Mouse (Mus musculus): ENCODE results near the gene Pmepa1. TPM values are rescaled to one million over a fixed set of nuclear protein-coding genes. Genes with fewer than 3 reads are reported as not detected.

Pmepa1 gene
- total RNA-seq, 2 experiments from 2014 or later, result 61.8 to 63.4 TPM

DNA sequence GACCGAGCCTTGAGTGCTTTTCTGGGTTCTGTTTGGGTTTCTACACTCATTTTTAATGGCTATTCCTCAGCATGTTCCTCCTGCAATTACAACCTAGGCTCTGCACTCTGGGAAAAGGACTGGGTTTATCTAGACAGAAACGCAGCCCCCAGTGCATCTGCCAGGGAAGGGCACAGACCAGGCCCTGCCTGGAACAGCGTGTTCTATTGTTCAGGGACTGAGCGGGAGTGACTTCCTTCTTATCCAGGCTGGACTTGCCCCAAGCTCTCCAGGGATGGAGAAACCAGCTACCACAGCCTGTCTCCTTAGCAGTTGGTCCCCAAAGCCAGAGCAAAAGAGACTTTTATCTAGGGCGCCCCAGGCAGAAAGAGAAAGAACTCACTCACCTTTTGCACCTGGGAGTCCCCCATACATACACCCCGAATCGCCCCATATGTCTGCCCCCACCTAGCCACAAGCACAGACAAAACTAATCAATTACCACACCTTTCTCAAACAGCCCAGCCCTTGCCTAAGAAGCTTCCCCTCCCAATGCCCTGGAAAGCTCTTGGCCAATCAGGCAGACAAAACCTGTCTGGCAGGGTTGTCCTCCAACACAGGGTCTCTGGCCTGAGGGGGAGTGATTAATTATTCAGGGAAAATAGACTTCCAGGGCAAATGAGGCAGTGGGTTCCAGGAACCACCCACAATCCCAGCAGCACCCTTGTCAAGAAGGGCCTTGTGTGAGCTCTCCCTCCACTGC lies 20.4 kb downstream of the Pmepa1 start:
- no peak for DNase-seq (ENCODE audit: low spot score in 2 of 2)

DNA sequence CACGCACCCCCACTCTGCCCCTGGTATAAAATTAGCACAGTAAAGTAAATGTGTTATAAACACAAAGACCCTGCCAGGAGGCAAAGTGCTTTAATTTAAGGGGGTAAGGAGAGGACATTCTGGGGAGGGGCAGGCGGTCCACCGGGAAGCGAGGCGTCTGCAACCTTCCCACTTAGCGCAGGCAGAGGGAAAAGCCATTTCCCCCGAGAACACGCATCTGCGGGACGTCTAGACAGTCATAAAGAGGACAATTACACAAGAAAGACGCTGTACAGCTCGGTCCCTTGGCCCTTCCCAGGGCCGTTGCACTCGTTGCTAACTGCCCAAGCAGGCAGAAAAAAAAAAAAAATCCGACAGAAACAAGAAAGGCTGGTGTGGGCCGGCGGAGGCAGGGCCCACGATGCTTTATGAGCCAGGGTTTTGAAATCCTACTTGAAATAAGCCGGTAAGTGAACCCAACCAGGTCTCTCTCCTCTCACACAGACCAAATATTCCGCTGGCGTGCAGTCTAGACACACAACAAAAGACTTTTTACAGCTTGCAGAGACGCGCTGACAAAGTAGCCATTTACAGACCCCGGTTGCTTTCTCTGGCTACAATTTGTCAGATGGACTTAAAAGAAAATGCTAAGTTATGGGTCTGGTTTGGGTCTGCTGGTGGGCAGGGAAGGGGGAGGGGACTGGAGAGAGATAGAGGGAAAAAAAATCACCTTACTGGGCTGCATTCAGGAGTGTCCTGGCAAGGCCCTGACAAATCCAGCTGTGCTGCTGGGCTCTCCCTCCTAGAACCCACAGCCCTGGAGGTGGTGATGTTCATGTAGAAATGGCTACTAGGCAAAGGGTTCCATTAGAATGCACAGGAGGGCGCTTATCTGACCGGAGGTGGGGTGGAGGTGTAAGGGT lies 22.3 kb downstream of the Pmepa1 start:
- DNase-seq (ENCODE audit: low spot score in 2 of 2), result no peak

DNA sequence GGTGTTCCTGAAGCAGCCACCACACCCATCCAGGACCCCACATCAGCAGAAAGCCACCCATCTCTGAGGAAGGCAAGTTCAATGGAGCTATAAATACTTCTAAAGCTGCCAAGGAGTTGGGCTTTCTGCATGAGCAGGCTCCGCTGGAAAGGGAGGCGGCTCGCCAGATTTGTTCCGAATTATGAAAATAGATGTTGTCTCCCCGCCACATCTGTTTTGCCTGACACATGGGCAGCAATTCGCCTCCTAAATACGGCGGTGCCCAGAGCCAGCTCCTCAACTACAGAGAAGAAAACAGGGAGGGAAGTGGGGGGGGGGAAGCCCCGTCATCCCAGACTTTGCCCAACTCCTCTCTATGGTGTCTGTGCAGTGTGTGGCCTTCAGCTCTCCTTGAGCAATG lies 24.7 kb downstream of the Pmepa1 start:
- DNase-seq (ENCODE audit: low spot score in 2 of 2), result no peak

DNA sequence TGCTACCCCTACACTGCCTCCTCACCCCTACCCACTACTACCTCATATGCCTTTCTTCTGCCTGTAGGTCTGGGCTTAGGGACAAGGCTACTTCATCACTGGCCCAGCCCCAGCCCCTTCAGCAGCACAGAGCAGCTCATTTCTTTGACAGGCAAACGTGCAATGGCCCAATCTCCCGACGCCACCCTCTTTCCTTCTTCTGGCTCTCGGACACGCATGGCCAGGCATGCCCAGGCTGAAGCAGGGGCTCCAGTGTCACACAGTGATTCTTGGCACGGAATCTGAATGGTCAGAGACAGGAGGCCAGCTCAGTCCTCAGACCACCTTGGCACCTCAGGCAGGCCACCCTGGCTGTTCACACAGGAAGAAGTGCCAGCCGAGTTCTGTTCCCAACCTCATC lies 25.2 kb downstream of the Pmepa1 start:
- no peak for DNase-seq (ENCODE audit: low spot score in 2 of 2)

DNA sequence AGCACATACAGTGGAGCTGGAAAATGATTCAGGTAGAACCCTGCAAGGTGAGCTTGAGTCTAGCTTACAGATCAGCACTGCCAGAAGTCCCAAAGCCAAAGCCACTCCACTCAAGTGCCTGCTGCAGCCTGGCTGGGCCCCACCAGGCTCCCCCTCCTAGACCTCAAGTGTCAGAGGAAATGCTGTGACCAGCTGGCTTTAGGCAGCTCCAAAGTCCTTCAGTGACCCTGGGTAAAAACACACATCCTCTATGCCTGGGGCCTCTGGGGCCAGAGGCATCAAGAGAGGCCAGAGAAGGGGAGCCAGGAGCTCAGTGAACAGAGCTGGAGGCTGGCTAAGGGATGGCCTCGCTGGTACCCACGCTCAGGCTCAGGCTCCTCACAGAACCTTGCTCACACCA lies 25.9 kb downstream of the Pmepa1 start:
- no peak for DNase-seq (ENCODE audit: low spot score in 2 of 2)

DNA sequence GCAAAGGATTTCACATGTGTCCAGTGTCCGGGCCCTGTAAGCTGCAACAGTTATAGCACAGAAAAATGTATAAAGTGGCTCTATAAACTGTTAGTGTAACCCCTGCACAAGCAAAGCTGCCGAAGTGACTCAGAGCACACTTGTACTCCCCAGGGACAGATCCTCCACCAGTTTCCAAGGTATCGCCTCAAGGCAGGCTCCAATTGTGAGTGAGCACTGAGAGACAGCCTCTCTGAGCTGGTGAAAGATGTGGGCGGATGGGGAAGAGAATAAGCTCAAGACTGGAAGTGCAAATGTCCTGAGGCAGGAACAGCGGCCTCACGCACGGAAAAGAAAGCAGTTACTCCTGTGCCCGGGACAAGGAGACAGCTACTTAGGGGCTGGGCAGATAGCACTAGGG lies 26.4 kb downstream of the Pmepa1 start:
- DNase-seq (ENCODE audit: low spot score in 2 of 2), result no peak

DNA sequence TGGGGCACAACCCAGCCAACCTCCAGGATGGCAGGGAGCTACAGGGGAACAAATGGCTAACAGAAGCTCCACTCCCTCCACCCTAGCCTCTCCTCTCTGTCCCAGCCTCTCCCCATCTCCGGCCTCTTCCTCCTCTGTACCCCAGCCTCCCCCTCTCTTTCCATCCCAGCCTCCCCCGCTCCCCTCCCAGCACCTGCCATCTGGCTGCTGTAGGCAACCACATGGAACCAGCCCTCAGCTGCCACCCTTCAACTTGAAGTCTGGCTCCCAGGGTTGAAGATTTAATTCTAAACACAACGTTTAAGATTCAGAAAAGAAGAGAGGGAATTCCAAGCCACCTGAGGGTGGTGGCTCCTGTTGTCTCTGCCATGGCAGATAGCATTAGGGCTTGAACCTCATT lies 26.9 kb downstream of the Pmepa1 start:
- DNase-seq (ENCODE audit: low spot score in 2 of 2), result no peak

DNA sequence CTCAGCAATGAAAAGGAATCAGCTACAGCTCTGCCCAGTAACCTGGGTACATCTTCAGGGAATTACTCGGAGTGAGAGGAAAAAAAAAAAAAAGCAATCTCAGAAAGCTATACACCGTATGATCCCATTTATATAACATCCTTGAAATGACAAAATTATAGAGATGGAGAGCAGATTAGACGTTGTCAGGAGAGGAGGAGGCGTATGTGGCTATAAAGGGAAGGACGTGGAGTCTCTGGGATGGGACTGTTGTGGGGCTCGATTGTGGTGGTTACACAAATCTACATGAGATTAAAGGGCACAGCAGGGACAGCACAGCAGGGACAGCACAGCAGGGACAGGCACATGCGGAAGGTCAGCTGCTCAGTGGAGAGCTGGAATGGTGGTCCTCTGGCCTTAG lies 27.5 kb downstream of the Pmepa1 start:
- no peak for DNase-seq (ENCODE audit: low spot score in 2 of 2)

DNA sequence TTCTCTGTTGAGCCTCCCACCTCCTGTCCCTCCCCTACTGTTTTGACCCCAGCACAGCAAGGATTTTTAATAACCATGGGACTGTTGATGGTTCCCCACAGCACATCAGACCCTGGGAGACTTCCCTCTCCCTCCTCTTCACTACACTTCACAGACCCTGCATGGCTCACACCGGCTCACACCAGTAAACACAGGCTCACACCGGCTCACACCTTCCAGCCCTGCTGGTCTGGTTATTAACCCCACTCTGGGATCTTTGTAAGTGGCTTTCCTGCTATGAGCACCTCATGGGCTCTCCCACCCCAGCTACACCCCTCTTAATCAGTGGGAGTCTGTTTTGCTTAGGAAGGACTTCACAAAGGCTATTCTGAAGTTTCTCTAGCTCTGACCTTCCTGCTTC lies 28.4 kb downstream of the Pmepa1 start:
- no peak for DNase-seq (ENCODE audit: low spot score in 2 of 2)

DNA sequence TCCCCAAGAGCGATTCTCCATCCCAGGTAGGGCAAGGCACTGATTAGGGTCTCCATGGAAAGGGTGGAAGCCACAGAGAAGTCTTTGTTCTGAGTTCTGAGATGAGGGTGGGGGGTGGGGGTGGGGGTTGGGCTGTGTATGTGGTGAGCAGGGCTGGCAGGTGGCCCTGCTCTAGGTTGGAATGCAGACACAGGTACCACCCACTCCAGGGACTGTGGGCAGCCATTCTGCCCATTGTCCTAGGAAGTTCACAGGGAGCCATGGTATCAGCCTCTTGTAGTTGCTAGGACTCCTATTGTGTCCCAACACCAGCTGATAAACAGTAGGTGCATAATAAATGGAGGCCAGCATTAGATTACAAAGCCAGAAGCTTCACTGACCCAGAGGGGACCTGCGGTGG lies 29.1 kb downstream of the Pmepa1 start:
- DNase-seq (ENCODE audit: low spot score in 2 of 2), result no peak

DNA sequence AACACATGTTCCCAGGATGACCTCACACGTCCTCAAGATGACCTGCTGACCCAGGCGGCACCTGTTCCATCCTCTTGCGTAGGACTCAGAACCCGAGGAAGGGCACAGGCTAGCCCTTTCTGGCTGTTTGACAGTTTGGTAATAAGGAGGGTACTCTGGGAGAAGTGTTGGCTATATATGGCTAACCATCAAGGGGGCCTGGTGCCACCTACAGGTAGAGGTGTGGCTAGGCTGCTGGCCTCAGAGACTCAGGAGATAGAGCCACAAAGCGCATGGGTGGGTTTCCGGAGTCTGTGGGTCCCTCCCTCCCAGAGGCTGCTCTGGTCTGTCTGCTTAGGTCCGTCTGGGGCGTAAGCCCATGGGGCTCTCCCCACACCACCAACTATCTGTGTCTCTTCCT lies 29.6 kb downstream of the Pmepa1 start:
- DNase-seq (ENCODE audit: low spot score in 2 of 2), result no peak

DNA sequence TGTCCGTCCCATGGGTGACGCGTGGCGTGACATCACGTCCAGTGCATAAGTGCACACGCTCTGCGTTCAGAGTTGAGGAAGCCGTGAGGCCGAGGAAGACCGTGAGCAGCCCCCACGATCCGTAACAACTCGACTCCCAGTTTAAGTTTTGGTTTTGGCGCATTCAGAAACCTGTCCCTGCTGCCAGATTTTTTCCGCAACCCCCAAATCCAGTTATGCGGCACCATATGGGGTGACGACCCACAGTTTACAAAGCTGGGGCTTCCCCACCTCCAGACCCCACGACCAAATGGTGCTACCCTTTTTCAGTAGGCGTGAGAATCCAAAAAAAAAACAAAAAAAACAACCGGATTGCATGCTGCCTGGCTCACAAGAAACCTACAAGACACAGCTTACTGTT lies 31.1 kb downstream of the Pmepa1 start:
- DNase-seq (ENCODE audit: low spot score in 2 of 2), result no peak

DNA sequence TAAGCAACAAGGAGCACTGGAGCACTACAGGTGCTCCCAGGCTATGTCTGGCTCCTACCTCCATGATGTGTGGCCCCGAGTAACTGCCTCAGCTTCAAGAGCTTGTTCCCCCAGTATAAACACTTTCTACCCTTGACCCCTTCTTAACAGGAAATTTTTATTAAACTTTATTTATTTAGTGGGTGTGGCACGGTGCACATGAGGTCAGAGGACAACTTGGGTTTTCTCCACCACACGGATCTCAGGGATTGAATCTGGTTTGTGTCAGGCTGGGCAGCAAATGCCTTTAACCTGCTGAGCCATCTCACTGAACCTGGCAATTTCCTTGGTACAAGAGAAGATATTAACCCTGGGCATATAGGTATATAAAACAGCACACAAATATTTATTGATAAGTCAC lies 32.2 kb downstream of the Pmepa1 start:
- DNase-seq (ENCODE audit: low spot score in 2 of 2), result no peak

DNA sequence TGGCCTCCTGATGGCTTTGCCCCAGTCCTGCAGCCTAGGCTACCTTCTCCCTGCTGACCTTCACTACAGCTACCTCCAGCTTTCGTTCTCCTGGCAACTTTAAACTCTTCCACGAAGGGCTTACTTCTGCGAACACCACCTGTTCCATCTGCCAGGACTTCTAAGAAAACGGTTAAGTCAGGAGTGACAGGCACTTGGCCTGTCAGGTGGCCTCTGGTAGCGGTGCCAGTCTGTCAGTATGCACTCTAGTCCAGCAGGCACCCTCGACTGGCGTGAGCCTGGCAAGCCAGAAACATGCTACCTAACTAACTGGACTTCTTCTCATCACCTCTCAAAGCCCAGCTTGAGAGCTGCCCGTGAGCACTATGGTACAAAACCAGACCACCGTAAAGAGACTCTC lies 32.7 kb downstream of the Pmepa1 start:
- DNase-seq (ENCODE audit: low spot score in 2 of 2), result no peak

DNA sequence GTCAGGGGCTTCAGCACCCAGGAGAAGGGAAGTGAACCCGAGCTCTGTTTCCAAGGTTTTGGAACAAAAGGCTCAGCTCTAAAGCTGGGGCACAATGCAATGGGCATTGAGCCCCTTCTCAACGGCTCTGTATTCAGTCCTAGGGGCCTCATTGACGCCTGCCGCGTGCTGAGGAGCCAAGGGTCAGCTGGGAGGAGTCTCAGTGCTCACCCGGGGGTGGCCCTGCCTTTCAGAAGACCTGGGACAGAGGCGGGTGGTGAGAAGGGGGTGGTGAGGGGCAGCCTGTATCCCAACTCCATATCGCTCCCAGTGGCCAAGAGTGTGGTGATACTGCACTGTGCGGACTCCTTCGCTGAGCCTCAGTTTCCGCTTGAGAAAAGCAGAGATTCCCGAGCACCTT lies 33.5 kb downstream of the Pmepa1 start:
- no peak for DNase-seq (ENCODE audit: low spot score in 2 of 2)

DNA sequence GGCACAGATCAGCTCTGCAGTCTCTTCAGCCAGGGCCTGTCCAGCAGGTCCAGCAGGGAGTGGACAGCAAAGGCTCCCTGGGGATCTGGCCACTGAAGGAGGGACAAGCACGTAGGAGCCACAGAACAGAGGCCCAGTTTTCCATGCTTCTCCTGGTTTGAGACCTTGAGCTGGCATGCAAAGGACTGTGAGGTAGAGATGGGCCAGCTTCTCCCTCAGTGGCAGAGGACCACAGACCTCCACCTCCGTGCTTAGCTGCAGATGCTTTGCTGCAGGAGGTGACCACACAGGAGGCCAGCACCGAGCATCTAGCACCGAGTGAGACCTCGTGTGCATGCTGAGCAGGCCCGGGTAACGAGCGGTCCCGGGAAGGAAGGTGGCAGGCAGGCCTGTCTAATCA lies 35.6 kb downstream of the Pmepa1 start:
- no peak for DNase-seq (ENCODE audit: low spot score in 2 of 2)

DNA sequence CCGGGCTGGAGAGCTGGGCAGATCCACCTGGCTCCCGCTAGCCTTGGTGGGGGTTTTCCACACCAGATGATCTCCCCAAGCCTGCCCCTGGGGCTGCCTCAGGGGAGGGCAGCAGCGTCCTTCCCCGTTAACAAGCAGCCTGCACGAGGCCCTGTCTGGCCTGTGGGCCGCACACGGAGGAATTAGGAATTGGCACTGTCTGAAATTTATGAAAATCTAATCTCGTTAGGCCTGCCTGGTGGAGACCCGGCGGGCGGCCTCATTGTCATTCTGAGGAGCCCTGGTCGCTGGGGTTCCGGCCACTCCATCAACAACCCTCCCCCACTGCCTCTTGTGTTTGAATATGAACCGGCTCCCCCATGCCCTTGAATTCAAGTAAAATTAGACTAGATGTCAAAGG lies 37.8 kb downstream of the Pmepa1 start:
- DNase-seq (ENCODE audit: low spot score in 2 of 2), result no peak

DNA sequence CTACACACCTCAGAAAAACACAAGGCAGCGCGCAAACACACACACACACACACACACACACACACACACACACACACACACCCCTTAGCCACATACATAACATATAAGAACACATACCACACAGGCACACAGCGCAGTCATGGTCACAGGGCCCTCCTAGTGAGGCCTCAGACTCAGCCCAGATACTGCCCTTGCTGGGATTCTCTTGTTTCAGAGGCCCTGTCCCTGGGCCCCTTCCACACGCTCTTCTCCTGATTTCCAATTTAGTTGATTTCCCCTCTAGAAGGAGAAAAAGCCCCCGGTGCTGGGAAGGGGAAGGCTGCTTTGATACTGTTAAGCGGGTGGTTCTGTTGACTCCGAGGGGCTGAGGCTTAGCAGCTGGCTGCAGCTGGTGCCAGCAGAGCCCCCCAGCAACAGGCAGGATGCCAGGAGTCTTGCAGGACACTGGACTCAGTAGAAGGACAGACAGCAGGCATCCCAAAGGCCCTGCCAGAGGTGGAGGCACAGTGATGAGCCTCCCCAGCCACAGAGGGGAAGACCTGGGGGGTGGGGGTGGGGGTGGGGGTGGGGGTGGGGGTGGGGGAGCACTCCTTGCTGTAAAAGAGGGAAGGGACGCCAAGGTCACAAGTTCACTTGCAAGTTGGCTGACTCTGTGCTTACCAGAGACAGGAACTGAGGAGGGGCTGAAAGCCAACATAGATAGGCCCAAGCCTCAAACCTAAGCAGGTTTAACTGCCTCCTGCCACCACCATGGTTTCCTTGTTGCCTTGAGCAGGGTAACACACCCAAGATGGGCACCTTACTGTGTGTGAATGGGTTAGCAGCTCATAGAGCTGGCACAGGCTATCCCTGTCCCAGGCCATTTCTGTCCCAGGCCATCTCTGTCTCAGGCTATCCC lies 40.6 kb downstream of the Pmepa1 start:
- DNase-seq (ENCODE audit: low spot score in 2 of 2), result no peak

DNA sequence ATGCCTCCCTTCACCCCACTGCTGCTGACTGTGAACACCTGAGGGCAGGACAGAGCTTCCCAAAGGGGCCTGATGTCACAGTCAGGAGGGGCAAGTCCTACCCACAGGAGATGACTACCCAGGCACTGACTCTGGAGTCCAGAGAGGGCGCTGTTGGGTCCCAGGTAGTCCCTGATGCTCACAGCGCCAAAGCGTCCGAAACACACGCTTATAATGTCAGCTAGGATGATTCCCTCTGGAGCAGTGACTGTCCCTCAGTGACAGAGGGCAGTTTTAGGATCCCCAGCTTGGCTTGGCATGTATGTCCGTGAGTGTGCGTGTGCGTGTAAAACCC lies 43.6 kb downstream of the Pmepa1 start:
- DNase-seq (ENCODE audit: low spot score in 2 of 2), result no peak

DNA sequence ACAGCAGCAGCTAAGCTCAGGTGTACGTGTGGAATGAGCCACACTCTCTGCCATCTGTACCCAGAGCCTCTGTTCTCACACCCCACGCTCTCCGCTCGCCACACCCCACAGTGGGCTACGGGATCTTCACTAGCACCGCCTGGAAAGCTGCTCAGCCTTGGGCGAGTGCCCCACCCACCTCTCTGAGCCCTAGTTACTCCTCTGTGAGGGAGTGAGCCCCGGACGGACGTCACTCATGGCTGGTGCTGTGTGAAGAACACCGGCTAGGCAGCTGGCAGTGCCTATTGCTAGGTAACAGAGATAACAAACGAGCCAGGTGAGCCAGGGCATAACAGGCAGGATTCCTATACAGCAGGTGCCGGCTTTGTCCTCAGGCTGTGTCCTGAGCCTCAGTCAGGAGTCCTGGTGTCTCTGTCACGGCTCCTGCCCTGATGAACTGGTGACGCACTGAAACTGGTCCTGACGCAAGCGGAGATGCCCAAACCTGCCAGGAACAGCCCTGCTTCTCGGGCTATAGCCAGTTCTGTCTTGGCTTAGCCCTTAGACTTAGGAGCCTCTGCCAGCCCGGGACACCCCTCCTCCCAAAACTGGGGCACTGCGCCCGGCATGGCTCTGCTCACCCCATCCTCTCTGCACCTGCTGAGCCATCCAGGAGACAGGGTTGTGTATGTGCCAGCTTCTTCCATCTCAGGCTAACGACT lies 44.1 kb downstream of the Pmepa1 start:
- no peak for DNase-seq (ENCODE audit: low spot score in 2 of 2)

DNA sequence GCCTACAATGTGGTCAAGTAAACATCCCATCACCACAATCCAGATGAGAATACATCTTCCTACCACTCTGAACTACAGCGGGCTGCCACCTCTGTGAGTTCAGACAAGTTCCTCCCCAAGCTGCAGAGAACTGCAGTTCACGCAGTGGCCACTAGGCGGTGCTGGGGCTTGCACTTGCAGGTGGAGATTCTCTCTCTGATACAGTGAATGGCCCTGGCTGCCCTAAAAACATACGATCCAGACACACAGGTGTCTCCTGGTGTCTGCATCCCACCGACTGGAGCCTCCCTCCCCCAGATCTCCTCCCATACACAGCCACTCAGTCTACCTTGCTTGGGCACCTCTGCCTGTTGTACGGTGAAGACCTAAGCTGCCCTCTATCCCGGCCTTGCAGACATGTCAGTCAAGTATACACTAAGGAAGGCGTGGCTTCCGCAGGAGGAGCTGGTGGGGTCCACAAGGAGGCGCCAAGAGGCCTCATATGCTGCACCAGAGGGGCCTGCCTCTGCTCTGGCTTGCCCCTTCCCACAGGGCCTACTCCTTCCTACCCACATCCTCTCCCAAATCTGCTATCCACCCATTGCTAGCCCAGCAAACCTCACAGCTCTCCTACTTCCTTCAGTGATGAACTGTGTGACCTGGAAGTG lies 46.6 kb downstream of the Pmepa1 start:
- peak; percentile 82 for DNase-seq (ENCODE audit: low spot score in 2 of 2)
